Mouse (Mus musculus) kidney, postnatal 10 days (tissue): ENCODE data around the gene Tbc1d5.
A peak's percentile ranks its signal among the peaks of the same experiment; 100 is the strongest.

Experiments
- DNase-seq: peaks from one replicate; pipeline ENCODE4 v3.0.0; 2021; ENCODE audit warnings: mixed read lengths

Tbc1d5 gene

GRCm38 (mm10) chr17:51179195-51179953 lies at the start of gene Tbc1d5:
TSS of gene Tbc1d5 (minus strand) at chr17:51179352.
- DNase-seq: peak; percentile 96

- DNase-seq: no peak
Measured at GRCm38 (mm10) chr17:51226056-51226455, 46.9 kb upstream of the Tbc1d5 start.

- no peak for DNase-seq
Measured at GRCm38 (mm10) chr17:51223152-51223551, 44.0 kb upstream of the Tbc1d5 start.

- no peak for DNase-seq
Measured at GRCm38 (mm10) chr17:51221075-51221474, 41.9 kb upstream of the Tbc1d5 start.

DNA sequence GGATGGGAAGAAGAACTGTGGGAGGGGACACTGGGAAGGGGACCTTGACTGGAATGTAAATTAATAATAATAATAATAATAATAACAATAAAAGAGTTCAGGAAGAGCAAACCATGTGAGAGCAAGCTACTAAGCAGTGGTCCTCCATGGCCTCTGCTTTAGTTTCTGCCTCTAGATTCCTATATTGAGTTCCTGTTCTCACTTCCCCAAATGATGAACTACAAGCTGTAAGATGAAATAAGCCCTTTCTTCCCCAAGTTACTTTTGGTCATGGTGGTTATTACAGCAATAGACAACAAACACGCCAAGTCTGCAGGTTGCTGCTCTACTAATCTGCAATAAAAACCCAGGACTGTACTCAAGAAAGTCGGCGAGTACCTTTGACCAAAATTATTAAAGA lies 40.7 kb upstream of the Tbc1d5 start:
- no peak for DNase-seq

GRCm38 (mm10) chr17:51216426-51216825 lies 37.3 kb upstream of the Tbc1d5 start:
- DNase-seq: no peak

GRCm38 (mm10) chr17:51209565-51209964 lies 30.4 kb upstream of the Tbc1d5 start:
- no peak for DNase-seq

DNA sequence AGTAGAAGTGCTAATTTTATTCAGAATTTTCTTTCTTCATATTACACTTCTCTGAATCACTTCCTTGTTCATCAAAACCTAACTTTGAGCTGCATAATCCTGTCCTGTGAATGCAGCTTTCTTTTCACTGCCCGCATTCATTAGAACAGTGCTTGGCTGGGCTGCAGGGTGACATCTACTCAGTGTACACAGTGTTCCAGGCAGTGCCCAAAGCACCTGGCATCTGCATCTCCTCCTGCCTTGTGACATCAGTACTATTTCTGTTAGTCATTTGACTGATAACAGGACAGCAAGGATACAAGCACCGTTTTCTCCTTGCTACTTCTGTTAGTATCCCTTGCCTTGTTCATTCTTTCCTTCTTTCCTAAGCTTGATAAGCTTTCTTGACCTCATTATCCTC lies 25.5 kb upstream of the Tbc1d5 start:
- DNase-seq: no peak

DNA sequence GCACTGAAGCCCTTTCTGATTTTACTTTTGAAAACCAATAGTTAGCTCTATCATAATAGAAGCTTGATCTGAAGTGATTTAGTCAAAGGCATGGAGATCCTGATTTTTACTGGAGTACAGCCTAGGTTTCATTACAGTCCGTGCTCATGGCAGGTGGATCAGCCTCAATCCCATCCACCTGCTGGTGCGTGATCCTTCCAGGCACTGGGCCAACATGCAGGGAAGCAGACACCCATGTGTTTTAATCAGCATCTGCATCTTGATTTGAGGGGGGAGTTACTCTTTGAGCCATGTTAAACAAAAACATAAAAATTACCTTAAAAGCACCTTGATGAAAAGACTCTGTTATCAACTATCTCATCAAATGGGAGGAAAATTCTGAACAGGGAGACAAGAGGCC lies 16.4 kb upstream of the Tbc1d5 start:
- DNase-seq: no peak

DNA sequence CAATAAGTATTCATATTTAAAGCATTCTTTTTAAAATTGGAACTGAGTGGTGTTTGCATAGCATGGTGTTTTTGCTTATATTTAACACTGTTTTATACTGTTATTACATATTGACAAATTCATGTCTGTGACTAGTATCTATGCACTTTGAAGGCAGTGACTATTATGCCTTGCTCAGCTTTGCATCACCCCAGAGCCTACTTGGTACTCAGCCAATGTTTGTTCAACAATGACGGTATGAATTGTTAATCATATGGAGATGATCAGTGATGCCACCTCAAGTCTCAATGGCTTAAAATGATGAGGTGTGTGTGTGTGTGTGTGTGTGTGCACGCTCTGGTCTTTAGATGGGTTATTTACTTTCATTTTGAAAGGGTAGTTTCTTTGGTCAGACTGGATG lies 15.6 kb upstream of the Tbc1d5 start:
- DNase-seq: no peak

GRCm38 (mm10) chr17:51191381-51191780 lies 12.2 kb upstream of the Tbc1d5 start:
- no peak for DNase-seq

DNA sequence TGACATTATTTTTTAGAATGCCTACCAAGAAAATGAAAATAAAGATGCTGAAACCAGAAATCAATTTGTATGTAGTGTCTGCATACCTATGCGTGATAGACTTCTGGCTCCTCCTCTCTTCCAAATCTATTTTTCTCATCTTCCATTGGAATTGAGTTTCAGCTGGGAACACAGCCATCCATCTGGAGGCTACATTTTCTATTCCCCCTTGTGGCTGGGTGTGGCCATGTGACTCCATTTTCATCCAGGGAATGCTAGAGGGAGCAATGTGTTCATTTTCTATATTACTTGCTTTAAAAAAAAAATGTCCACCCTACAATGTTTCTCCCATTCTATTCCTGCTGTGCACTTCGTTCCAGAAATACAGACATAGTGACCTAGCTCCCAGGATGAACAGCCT lies 3.6 kb upstream of the Tbc1d5 start:
- DNase-seq: no peak

DNA sequence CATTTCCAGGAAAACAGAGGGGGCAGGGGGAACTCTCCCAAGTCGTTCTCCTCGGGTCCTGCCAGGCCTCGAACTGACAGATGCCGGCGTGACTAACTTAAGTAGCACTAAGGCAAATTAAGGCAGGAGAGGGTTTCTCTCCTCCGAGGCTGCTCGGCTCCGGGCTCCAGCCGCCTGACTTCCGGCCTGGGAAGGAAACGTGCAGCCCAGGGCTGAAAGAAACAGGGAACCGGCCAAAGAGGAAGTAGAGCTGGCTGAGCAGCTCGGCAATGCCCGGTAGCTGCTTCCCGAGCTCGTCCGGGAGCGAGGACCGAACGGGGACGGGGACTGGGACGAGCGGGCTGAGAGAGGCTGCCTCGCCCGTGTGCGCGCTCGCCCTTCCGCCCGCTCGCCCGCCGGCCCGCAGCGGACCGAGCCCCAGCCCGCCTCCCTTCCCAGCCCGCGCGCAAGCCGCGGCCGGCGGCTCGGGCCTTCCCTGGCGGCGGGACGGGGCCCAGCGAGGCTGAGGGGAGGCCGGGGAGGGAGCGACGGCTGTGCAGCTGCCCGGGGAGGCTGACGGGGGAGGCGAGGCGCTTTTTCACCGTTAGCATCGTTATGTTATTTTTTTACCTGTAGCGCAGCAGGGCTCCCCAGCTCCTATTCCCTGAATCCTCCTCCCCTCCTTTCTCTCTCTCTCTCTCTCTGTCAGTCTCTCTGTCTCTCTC lies 509 bp downstream of the Tbc1d5 start:
- peak; percentile 84 for DNase-seq

GRCm38 (mm10) chr17:51177923-51178322 lies 1.2 kb downstream of the Tbc1d5 start:
- DNase-seq: peak; percentile 7

- no peak for DNase-seq
Measured at GRCm38 (mm10) chr17:51172332-51172731, 6.8 kb downstream of the Tbc1d5 start.

- DNase-seq: no peak
Measured at GRCm38 (mm10) chr17:51171504-51171903, 7.6 kb downstream of the Tbc1d5 start.

GRCm38 (mm10) chr17:51169911-51170310 lies 9.2 kb downstream of the Tbc1d5 start:
- DNase-seq: no peak

- no peak for DNase-seq
Measured at GRCm38 (mm10) chr17:51162366-51162765, 16.8 kb downstream of the Tbc1d5 start.

- no peak for DNase-seq
Measured at GRCm38 (mm10) chr17:51159261-51159660, 19.9 kb downstream of the Tbc1d5 start.

DNA sequence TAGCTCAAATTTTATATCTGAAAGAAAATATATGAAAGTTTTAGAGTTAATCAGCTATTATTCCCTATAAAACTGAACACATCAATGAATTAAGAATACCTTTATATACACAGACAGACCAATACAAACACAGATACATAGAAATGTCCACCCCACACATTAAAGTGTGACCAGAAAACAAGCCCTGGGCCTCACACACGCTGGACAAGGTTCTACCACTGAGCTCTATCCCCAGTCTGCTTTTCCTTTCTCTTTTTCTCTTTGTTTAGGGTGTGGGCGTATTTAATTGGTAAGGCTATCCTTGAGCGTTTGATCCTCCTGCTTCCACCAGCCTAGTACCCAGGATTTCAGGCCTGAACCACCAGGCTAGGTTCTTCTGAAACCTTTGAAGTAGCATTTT lies 28.2 kb downstream of the Tbc1d5 start:
- DNase-seq: no peak

- no peak for DNase-seq
Measured at GRCm38 (mm10) chr17:51144983-51145382, 34.2 kb downstream of the Tbc1d5 start.

GRCm38 (mm10) chr17:51142095-51142494 lies 37.1 kb downstream of the Tbc1d5 start:
- DNase-seq: no peak

- no peak for DNase-seq
Measured at GRCm38 (mm10) chr17:51111194-51111593, 68.0 kb downstream of the Tbc1d5 start.

DNA sequence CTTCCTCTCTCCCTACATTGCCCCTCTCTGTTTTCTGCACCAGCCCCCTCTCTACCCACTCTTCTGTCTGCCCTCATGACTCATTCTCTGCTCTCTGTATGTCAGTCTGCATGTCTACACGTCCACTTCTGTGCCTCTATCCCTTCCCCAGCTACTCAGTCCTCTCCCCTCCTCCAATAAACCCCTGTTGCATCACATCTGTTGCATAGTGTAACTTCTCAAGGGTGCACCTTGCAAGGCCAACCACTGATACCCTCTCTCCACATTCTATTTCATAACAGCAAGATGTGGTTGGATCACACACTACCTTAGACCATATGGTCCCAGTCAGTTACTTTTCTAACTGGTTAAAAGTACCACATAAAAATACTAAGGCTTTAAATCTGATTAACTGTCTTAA lies 74.9 kb downstream of the Tbc1d5 start:
- no peak for DNase-seq

DNA sequence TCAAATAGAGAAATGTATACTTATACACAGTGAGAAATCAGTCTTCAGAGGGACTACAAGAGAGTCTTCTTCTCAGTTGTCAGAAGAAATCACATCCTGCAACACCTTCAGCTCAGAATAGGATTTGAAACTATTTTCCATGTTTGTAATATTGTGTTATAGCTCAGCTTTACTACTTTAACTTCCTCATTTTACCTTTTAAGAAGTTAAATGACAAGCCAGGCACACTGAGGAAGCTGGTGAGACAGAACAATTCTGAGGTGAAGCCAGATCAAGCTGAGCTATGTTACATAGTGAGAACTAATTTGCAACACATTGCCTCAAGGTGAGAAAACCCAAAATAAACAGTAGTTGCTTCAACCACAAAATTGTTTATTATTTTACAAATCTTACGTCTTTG lies 135.3 kb downstream of the Tbc1d5 start:
- DNase-seq: no peak
